Mouse (Mus musculus): Measurements from ENCODE around the gene Fntb.
A peak's percentile ranks its signal among the peaks of the same experiment; 100 is the strongest.

Gene Fntb

DNA sequence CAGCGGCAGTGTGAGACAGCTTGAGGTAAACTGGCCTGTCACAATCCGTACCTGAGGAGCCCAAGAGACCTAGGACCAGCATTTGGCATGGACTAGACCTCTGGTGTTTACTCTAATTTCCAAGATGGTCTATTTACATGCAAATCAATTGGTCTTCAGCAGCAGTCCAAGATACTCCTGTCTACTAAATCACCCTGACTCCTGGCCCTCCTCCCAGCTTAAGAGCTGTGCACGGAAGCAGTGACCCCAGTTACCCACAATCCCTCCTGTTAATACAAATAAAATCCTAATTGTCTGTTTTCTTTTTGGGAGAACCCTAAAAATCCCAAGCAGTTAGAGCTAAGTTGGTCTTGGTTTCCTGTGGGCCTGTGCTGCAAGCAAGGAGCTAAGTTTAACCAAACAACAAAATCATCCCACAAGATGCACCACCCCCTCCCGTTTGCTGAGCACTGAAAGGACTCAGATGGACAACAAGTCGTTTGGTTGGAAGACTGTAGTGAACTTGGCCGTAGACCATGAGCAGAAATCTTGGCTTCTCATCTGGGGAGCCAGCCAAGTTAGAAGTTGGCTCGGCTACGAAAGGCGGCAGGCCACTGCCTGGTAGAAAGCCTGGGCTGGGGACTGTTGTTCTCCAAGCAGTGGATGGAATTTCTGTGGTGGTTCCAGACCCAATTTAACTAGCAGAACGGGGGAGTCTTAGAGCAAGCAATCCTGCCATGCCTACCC lies 189.5 kb downstream of the Fntb start:
- peak; percentile 33 for DNase-seq (ENCODE audit: low spot score)

DNA sequence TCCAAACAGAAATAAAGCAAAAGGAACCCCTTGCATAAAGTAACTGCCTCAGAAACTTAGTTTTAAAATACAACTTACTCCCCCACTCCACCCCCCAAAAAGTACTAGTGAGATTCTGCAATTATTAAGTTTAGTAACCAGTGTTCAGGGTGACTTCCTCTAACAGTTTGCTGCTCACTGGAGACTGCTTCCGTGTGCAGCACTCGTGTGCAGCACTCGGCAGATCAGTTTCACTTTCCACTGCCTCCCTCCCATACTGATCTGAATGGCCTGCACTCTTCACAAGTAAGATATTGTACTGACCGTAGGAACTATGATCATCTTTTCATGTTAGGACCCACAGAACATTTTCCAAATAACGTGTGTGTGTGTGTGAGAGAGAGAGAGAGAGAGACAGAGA lies 192.3 kb downstream of the Fntb start:
- DNase-seq (ENCODE audit: low spot score), result no peak

DNA sequence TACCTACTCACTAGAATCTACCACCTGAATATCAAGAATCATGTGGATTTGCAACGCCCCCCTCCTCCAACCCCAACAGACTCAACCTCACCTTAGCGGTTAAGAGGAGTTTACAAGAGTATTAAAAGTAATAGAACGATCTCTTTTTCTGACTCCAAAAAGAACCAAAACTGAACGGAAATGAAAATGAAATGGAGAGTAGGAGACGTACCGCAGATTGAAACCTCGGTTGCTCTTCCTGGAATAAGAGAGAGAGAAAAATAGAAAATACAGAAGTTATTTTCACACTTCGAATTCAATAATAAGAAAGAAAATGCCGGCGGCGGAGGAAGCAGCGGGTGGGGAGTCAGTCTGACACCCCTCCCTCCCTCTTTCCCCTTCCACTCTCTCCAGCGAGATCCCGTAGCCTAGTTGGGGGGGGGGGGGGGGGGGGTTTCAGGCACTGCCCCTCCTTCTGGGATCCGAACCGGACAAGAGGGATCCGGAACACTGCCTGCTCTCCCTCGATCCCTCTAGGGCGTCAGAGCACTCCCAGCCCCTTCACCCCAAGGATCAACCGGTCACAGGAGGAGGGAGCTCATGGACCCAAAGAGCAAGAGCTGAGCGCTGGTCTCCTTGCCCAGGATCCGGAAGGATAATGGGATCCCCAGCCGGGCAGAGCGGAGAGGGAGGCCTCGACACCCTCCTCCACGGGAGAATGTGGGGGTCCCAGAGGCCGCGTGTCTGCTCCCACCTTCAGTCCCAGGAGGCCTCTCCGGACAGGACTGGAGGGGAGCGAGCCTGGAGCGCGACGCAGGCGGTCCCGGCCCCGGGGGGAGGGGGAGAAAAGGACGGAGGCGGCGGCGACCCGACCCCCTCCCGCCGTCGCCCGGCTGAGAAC lies 195.9 kb downstream of the Fntb start:
- DNase-seq (ENCODE audit: low spot score), result peak; percentile 51

DNA sequence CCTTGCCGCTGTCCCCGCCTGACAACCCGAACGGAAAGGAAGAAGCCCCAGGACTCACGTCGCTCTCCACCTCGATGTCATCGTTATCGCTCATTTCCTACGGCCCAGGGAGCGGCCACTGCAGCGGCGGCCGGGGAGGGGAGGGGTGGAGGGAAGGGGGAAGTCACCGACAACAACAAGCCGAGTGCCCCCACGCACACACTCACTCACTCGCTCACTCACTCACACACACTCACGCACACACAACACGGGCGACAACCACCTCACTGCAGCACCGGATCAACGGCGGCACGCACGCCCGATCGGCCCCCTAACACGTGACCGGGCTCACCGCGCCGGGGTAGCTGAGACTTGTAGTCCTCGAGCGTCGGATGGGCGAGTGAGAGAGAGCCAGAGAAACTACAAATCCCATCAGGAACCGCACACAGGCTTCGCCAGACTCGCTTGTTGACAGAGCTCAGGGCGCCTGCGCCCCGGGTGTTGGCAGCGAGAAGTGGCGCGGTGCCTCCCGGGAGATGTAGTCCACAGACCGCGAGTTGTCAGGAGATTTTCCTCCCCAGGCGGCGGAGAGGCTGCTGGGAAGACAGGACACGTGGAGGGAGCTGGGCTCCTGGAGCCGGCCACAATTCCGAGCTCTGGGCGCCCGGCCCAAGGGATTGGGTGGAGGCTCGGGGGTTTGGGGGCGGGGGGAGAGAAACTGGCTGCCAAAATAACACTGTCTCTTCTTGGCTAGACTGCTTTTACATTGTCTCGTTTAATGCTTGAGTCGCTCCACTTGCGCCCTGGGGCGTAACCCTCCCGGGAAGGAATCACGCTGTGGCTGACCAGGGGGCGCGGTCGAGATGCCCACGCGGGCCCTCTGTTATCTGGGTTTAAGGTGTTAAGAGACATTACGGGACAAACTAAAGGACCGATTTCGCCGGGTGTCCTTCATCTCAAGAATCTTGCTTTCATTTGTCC lies 196.8 kb downstream of the Fntb start, which contains the start of gene Max:
Gene Max, minus strand, starts transcription at position 270 of the 960 bp plus-strand sequence.
- DNase-seq (ENCODE audit: low spot score), result peak; percentile 99

DNA sequence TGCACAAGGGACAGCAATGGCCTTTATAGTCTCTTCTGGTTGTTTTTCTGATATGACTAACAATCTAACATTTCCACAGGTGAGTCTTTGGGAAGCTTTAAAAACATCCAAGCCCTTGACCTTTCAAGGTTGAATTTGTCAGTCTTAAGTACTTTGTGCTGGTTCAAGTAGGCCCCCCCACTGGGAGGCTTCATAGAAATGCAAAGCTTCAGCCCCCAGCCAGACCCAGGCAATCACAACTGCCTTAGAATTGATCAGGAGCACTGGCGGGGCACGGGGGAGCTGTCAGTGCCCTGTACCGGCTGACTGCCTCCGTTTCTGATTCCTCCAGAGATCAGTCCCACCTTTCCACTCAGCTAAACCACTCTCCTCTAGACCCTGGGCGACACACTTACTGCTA lies 199.7 kb downstream of the Fntb start:
- no peak for DNase-seq (ENCODE audit: low spot score)

DNA sequence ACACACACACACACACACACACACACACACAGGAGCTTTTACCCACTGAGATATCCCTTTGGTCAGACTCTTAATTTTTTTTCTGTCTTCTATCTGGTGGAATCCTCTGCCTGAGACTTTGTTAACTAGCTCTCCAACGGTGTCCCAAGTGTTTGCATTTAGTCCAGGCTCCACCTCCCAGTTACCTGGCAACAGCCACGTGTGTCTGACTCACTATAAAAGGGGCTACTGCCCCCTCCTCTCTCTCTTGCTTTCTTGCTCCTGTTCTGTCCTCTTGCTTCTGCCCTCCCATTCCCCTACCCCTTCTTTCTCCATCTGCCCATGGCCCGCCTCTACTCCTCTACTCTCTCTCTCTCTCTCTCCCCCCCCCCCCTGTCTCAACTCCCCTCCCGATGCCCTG lies 200.5 kb downstream of the Fntb start:
- no peak for DNase-seq (ENCODE audit: low spot score)

Data from MN1 (cell line).